Mouse (Mus musculus): ENCODE data around the gene Gm49320. TPM values are rescaled to one million over a fixed set of nuclear protein-coding genes. Genes with fewer than 3 reads are reported as not detected.
A peak's percentile ranks its signal among the peaks of the same experiment; 100 is the strongest.

The Gm49320 gene
- under 1 TPM in 1 of 2 experiments, not detected in 1; 0.18 TPM for total RNA-seq (2021)
- long read RNA-seq, experiment 1, partial matches to known transcripts: 0 of 13 reads
- long read RNA-seq, experiment 1, other reads (novel, unspliced or antisense): 13 of 13 reads
- long read RNA-seq, experiment 2, partial matches to known transcripts: 0 of 8 reads
- long read RNA-seq, experiment 2, other reads (novel, unspliced or antisense): 8 of 8 reads

GRCm38 (mm10) chr8:4238434-4239192 lies at the start of gene Gm49320, which contains the start of gene Map2k7:
Gene Gm49320 (plus strand): TSS chr8:4238865.
Gene Map2k7 (plus strand): TSS chr8:4238740.
- peak; percentile 100 for DNase-seq
- intact Hi-C loops (cut with DNase I; ENCODE audit: low total_unique reads): no loop called here

- no peak for DNase-seq
- intact Hi-C loops (cut with DNase I; ENCODE audit: low total_unique reads): no loop called here
These were observed 49.5 kb upstream of the Gm49320 start for GRCm38 (mm10) chr8:4189031-4189722.

- intact Hi-C loops (cut with DNase I; ENCODE audit: low total_unique reads): no loop called here
- no peak for DNase-seq
These were observed 46.4 kb upstream of the Gm49320 start for GRCm38 (mm10) chr8:4192305-4192704.

GRCm38 (mm10) chr8:4192807-4193587 lies 45.7 kb upstream of the Gm49320 start:
- peak; percentile 85 for DNase-seq
- intact Hi-C loops (cut with DNase I; ENCODE audit: low total_unique reads): no loop called here

GRCm38 (mm10) chr8:4193588-4193894 lies 45.1 kb upstream of the Gm49320 start:
- intact Hi-C loops (cut with DNase I; ENCODE audit: low total_unique reads): no loop called here
- no peak for DNase-seq

GRCm38 (mm10) chr8:4201321-4201720 lies 37.3 kb upstream of the Gm49320 start:
- intact Hi-C loops (cut with DNase I; ENCODE audit: low total_unique reads): no loop called here
- DNase-seq: no peak

GRCm38 (mm10) chr8:4205246-4206123 lies 33.2 kb upstream of the Gm49320 start:
- DNase-seq: no peak
- intact Hi-C loops (cut with DNase I; ENCODE audit: low total_unique reads): no loop called here

- intact Hi-C loops (cut with DNase I; ENCODE audit: low total_unique reads): no loop called here
- DNase-seq: no peak
These were observed 32.3 kb upstream of the Gm49320 start for GRCm38 (mm10) chr8:4206182-4207015.

GRCm38 (mm10) chr8:4207016-4207350 lies 31.7 kb upstream of the Gm49320 start:
- DNase-seq: no peak
- intact Hi-C loops (cut with DNase I; ENCODE audit: low total_unique reads): no loop called here

- intact Hi-C loops (cut with DNase I; ENCODE audit: low total_unique reads): no loop called here
- DNase-seq: no peak
These were observed 27.6 kb upstream of the Gm49320 start for GRCm38 (mm10) chr8:4211097-4211496.

GRCm38 (mm10) chr8:4212809-4213209 lies 25.9 kb upstream of the Gm49320 start:
- intact Hi-C loops (cut with DNase I; ENCODE audit: low total_unique reads): no loop called here
- no peak for DNase-seq

GRCm38 (mm10) chr8:4213210-4214005 lies 25.3 kb upstream of the Gm49320 start:
- intact Hi-C loops (cut with DNase I; ENCODE audit: low total_unique reads): no loop called here

GRCm38 (mm10) chr8:4214006-4214980 lies 24.4 kb upstream of the Gm49320 start:
- intact Hi-C loops (cut with DNase I; ENCODE audit: low total_unique reads): no loop called here
- no peak for DNase-seq

More at GRCm38 (mm10) chr8:4213210-4214005, 25.3 kb upstream of the Gm49320 start:
- no peak for DNase-seq

GRCm38 (mm10) chr8:4216296-4216695 lies 22.4 kb upstream of the Gm49320 start:
- intact Hi-C loops (cut with DNase I; ENCODE audit: low total_unique reads): no loop called here
- no peak for DNase-seq

- intact Hi-C loops (cut with DNase I; ENCODE audit: low total_unique reads): no loop called here
- no peak for DNase-seq
These were observed 21.7 kb upstream of the Gm49320 start, which contains the start of gene Prr36 for GRCm38 (mm10) chr8:4216791-4217621. Gene Prr36 (minus strand): TSS chr8:4217459.

Data from gastrocnemius, postnatal 14 days (tissue).